Mouse (Mus musculus) cerebellum, adult 11-12 months (tissue): ENCODE measurements around the gene Zfp770.
A peak's percentile ranks its signal among the peaks of the same experiment; 100 is the strongest.
"Not testable (repeated sequence)": the region's sequence is repeated elsewhere in the genome, so short reads cannot be mapped to it uniquely, and the experiment has no call there.

Experiments
- DNase-seq: peaks from one replicate; pipeline ENCODE4 v3.0.0; 2022

Gene Zfp770

GRCm38 (mm10) chr2:114200932-114201559 lies at the start of gene Zfp770:
Zfp770 (minus strand) TSS chr2:114201469.
- peak; percentile 76 for DNase-seq

DNA sequence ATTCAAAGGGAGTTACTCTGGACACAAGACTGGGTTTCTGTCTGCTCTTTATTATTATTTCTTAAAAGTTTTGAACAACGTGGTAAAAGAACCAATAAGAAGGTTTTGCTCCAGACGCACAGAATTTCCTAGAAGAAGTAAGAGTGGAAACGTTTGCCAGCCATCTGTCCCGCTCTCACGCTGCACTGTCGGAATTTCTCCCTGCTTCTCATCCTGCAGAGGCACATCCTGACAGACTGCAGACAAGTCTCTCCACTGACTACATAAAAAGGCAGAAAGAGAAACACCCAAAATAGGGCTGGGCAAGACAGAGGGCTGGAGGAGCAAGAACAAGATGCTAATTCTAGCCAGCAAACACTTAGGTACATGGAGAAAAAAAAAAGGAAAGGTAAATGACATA lies 48.2 kb upstream of the Zfp770 start:
- DNase-seq, result no peak

- DNase-seq, result no peak
Observed at GRCm38 (mm10) chr2:114237639-114238038, 36.4 kb upstream of the Zfp770 start.

- no peak for DNase-seq
Observed at GRCm38 (mm10) chr2:114236566-114236965, 35.3 kb upstream of the Zfp770 start.

- no peak for DNase-seq
Observed at GRCm38 (mm10) chr2:114235584-114235983, 34.3 kb upstream of the Zfp770 start.

DNA sequence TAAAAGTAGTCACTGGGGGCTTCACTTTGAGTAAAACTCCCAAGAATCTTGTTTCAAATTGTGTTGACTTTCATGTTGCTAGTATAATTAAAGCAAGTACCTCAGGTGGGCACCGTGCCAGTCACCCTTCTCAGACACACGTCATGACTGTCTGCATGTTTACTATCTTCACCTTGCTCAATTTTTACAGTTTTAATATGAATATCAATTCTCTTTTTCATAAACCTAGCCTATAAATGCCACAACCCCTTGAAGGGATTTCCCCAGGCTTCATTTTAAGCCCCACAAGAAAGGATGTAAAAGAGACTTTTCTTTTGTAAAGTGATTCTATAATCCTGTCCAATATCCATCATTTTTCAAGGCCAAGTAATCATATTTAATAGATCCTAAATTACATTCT lies 30.0 kb upstream of the Zfp770 start:
- no peak for DNase-seq

DNA sequence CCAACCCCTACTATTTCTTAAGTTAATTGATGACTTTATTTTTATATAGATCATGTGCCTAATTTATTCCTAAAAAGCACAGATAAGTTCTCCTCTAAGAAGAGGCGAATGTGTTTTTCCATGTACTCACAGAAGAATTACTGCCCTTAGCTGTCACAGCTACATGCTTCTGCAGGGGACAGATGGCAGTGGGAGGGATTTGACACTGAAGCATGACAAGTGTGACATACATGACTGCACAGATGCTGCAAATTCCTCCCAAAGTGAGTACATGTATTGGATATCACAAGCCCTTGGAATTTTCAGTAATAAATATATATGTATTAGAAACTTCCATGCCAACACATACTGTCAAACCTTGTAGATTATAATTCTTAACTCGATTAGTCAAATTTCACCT lies 27.4 kb upstream of the Zfp770 start:
- no peak for DNase-seq

GRCm38 (mm10) chr2:114205036-114205435 lies 3.8 kb upstream of the Zfp770 start:
- no peak for DNase-seq

DNA sequence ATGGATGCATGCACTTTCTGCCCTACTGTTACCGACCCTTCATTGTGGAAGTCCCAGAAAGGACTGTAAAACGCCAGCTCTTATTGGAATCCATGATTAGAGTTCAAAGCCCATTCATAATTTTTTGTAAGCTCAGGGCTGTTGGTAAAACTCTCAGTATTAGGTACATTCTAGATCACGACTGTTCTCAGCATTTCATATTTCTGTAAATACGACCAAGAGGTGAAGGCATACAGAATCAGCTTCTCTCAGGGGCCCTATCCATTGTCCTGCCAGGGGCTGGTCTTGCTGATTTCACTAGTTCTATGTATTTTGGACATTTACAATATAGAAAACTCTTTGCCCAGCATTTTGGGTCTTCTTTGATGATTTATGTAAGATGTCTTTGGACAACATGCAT lies 305 bp upstream of the Zfp770 start:
- DNase-seq, result no peak

DNA sequence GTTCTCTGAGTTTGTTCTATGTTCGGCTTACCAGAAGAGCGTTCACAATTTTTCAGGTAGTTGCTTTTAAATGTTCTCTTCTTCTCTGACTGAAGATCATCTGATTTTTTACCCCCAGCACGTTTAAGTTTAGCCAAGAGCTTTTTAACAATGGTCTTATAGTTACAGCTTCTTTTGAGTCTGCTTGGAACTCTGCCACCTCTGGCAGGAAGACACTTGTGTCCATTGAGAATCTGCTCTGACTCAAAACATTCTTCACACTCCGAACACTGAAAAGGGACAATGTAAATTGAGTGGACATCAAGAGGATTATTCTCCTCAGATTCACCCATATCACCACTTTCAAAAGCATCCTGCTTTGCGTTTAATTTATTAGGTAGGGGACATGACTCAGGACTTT lies 4.8 kb downstream of the Zfp770 start:
- no peak for DNase-seq

DNA sequence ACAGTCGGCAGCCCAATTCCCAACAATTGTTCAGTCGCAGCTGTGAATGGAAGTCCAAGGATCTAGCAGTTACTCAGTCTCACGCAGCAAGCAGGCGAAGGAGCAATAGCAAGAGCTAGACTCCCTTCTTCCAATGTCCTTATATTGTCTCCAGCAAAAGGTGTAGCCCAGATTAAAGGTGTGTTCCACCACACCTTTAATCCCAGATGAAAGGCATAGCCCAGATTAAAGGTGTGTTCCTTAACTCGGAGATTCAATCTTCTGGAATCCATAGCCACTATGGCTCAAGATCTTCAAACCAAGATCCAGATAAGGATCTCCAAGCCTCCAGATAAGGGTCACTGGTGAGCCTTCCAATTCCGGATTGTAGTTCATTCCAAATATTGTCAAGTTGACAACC lies 14.3 kb downstream of the Zfp770 start, which contains the start of gene Aqr:
Aqr (minus strand) TSS at position 101 of the 400 bp plus-strand sequence.
- not testable (repeated sequence) for DNase-seq

DNA sequence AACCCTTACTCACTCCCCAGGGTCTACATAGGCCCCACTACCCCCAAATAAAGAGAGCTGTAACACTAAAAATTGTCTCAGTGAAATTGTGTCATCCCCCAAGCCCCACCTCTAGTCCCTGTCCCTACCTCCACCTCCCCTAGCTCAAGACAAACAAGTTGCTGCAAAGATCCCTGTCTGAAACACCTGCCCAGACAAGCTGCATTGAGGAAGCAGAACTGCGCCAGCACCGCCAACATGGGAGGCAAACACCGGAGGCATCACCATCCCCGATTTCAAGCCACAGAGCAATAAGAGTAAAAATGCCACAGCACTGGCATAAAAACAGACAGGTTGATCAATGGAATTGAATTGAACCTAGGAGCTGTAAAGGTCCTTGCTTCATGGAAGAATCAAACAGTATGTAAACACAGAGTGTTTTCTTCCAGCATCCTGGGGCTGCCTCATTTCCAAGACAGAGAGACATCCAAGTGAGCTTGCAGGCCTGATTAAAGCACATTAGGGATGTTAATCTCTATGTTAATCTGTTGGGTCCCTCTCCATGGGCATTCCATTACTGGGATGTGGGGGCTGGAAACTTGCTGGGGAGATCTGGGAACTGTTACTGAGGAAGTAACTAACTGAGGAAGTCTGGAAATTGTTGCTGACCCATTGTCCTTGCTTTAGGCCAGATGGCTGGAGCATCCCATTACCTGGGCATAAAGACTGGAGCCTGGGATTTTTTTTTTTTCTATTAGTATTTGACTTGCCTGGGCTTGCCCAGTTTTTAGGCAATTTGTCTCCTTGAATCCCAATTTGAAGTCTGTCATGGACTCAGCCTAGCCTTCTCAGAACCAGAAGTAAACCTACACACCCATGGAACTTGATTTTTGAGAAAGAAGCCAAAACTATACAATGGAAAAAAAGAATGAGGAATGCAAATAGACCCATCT lies 23.2 kb downstream of the Zfp770 start:
- no peak for DNase-seq

DNA sequence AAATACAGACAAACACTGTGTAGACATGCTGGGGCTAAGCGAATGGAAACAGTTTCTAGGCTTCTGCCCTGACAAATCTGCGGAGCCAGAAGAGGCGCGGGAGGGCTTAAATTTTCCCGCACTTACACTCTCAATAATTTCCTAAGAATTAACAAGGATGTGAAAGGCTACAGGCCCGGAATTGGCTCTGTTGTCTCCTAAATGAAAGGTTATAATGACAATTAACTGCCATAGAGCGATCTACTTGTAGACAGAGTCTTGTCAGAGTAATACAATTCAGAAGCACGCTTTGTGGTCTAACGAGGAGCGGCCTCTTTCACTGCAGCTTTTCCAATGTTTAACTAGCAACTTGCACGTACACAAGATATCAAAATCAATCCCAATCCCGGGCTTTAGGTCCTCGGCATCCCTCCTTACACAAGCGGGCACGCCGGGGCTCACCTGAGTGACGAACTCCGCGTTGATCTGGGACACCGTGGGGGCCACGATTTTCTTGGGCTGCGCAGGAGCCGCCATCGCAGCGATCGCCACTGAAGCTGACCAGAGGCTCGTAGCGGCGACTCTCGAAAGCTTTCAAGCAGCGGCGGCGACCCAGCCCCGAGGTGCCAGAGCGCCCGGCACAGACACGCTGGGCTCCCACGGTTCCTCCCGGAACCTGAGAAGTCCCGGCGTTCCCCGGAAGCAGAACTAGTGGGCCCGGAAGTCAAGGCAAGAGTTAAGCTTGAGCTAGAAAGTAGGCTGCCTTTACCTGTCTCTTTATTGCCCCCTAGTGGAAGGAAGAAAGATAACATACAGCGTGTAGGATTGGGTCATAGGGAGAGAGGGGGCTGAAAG lies 26.4 kb downstream of the Zfp770 start:
- peak; percentile 85 for DNase-seq

GRCm38 (mm10) chr2:114173248-114173647 lies 28.0 kb downstream of the Zfp770 start:
- DNase-seq, result no peak

- no peak for DNase-seq
Observed at GRCm38 (mm10) chr2:114167837-114168236, 33.4 kb downstream of the Zfp770 start.

GRCm38 (mm10) chr2:114161978-114162377 lies 39.3 kb downstream of the Zfp770 start:
- no peak for DNase-seq

GRCm38 (mm10) chr2:114157345-114157744 lies 43.9 kb downstream of the Zfp770 start:
- no peak for DNase-seq

GRCm38 (mm10) chr2:114156639-114157038 lies 44.6 kb downstream of the Zfp770 start:
- no peak for DNase-seq

DNA sequence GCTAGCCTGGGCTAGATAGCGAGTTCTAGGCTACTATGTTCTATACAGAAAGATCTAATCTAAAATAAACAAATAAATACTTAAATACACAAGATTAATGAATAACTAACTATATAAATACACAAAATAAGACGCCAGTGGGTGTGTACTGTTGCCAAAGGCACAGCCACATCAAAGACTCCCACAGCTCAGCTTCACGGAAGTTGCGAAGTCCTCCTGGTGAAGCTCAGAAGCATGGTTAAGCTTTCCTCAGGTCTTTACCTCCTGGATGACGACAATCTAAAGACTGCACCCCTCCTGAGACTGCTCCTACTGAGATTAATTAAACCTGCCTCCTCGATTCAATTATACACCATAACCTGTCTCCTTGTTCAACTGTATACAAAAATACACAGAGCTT lies 48.0 kb downstream of the Zfp770 start:
- DNase-seq, result no peak

DNA sequence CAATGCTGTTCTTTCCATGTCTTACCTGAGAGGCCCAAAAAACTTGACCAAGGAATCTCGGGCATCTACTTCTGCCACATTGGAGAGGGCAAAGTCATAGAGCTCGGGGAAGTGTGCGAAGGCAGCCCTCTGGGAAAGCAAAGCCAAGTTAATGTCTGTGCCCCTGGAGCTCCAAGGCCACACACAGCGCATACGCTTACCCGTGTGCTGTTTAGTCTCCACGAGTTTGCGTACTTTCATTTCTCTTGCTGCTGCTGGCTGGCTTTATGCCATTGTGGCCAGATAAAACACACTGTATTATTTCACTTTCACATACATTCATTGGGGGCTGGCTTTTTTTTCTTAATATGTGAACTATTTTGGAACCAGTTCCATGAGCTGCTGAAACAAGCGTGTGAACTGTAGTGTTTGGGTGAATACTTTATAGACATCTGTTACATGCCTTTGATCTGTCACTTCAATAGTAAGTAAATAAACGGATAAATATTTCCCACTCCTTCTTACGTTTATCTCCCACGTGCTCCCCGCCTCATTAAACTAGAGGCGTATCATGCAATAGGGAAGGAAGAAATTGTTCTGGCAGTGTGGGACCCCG lies 54.3 kb downstream of the Zfp770 start:
- no peak for DNase-seq

GRCm38 (mm10) chr2:114145315-114145801 lies 55.9 kb downstream of the Zfp770 start:
- DNase-seq, result no peak

DNA sequence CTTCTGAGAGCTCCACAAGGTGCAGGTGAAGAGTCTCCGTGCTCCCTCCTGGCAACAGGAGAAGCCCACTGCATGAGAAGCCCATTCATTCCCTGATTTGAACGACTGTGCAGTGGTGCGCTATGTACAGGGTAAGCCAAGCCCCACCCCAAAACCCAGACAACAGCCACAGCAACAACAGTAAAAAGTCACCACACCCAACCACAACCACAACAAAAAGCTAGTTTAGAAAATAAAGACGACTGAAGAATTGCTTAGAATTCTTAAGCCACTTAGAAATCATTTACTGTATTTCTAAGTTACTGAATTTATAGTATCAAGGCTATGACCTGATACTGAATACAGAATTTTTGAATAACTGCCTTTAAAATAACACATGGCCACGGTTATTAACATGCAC lies 56.4 kb downstream of the Zfp770 start:
- DNase-seq, result no peak

- no peak for DNase-seq
Observed at GRCm38 (mm10) chr2:114143842-114144241, 57.4 kb downstream of the Zfp770 start.
